Mouse (Mus musculus): ENCODE data around the gene Catip. TPM values are rescaled to one million over a fixed set of nuclear protein-coding genes. Genes with fewer than 3 reads are reported as not detected.

The Catip gene
- polyA plus RNA-seq, 1 experiment from 2014 or later, result 2.2 TPM

DNA sequence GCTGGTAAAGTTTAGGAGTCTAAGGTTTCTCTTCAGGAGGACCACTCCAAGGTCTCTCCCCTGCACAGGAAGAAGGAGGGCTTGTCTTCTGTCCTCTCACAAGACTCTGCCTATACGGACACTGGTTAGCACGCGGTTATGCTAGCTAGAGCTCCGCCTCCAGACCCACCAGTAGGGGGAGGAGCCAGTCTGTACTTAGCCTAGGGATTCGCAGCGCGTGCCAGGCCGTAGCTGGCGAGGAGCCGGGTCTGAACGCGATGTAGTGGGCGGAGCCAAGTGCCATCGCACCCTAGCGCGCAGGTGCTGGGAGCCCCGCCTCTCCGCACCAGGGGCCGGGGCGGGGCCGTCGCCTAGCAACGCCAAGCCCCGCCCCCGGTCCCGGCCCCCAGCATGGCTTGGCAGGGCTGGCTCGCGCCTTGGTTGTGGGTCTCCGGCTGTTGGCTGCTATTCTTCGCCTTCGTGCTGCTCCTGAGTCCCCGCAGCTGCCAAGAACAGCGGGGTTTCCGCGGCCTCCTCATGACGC, 29.6 kb upstream of the Catip start:
- Histone ChIP-seq H3K4me2 (ENCODE audit: low read length) (peak overlapping the region; percentile 71), H3K9ac (ENCODE audit: low read depth, low read length) (peak overlapping the region; percentile 67), H3K4me3 (ENCODE audit: low read length) (peak overlapping the region; percentile 53), H3K27ac (ENCODE audit: low read depth, low read length) (peak overlapping the region; percentile 84), H3K4me1 (ENCODE audit: control insufficient read depth, insufficient read depth, low read depth, low read length) (peaks cover 17% of the 10 kb centered on the region), H3K27me3 (replicated peaks; ENCODE audit: control insufficient read depth, insufficient read depth, low read length) (no peaks in the 10 kb centered on the region), H3K36me3 (ENCODE audit: control insufficient read depth, insufficient read depth, low read length) (no peaks in the 10 kb centered on the region; the same call in 1 of the 2 replicates), H3K9me3 (ENCODE audit: control insufficient read depth, low read length) (no peaks in the 10 kb centered on the region)
- ATAC-seq, result peak; percentile 96
- WGBS, result 0% methylated on average over 33 of the region's 36 CpGs

GRCm38 (mm10) chr1:74332930-74333329, 29.0 kb upstream of the Catip start:
- H3K27me3 ChIP-seq (replicated peaks; ENCODE audit: control insufficient read depth, insufficient read depth, low read length), result no peaks in the 10 kb centered on the region
- peak overlapping the region; percentile 67 for H3K9ac ChIP-seq (ENCODE audit: low read depth, low read length)
- H3K9me3 ChIP-seq (ENCODE audit: control insufficient read depth, low read length), result no peaks in the 10 kb centered on the region
- H3K4me1 ChIP-seq (ENCODE audit: control insufficient read depth, insufficient read depth, low read depth, low read length), result peaks cover 17% of the 10 kb centered on the region
- no peaks in the 10 kb centered on the region; the same call in 1 of the 2 replicates for H3K36me3 ChIP-seq (ENCODE audit: control insufficient read depth, insufficient read depth, low read length)
- peak overlapping the region; percentile 84 for H3K27ac ChIP-seq (ENCODE audit: low read depth, low read length)
- WGBS, result 4% methylated on average over 8 of the region's 9 CpGs
- ATAC-seq, result peak; percentile 6
- H3K4me2 ChIP-seq (ENCODE audit: low read length), result peak overlapping the region; percentile 71
- peak overlapping the region; percentile 53 for H3K4me3 ChIP-seq (ENCODE audit: low read length)

GRCm38 (mm10) chr1:74334607-74335006, 27.3 kb upstream of the Catip start:
- Histone ChIP-seq H3K36me3 (ENCODE audit: control insufficient read depth, insufficient read depth, low read length) (no peaks in the 10 kb centered on the region; the same call in 1 of the 2 replicates), H3K4me2 (ENCODE audit: low read length) (no peak overlapping the region), H3K4me3 (ENCODE audit: low read length) (no peak overlapping the region), H3K27ac (ENCODE audit: low read depth, low read length) (no peak overlapping the region), H3K27me3 (replicated peaks; ENCODE audit: control insufficient read depth, insufficient read depth, low read length) (no peaks in the 10 kb centered on the region), H3K9ac (ENCODE audit: low read depth, low read length) (no peak overlapping the region), H3K9me3 (ENCODE audit: control insufficient read depth, low read length) (no peaks in the 10 kb centered on the region), H3K4me1 (ENCODE audit: control insufficient read depth, insufficient read depth, low read depth, low read length) (peaks cover 17% of the 10 kb centered on the region)
- no peak for ATAC-seq
- WGBS, result 71% methylated on average over 3 of the region's 3 CpGs

- no peaks in the 10 kb centered on the region; the same call in 1 of the 2 replicates for H3K36me3 ChIP-seq (ENCODE audit: control insufficient read depth, insufficient read depth, low read length)
- H3K4me3 ChIP-seq (ENCODE audit: low read length), result no peak overlapping the region
- no peaks in the 10 kb centered on the region for H3K9me3 ChIP-seq (ENCODE audit: control insufficient read depth, low read length)
- no peaks in the 10 kb centered on the region for H3K27me3 ChIP-seq (replicated peaks; ENCODE audit: control insufficient read depth, insufficient read depth, low read length)
- H3K4me2 ChIP-seq (ENCODE audit: low read length), result no peak overlapping the region
- ATAC-seq, result no peak
- no peak overlapping the region for H3K9ac ChIP-seq (ENCODE audit: low read depth, low read length)
- WGBS, result 55% methylated on average over 4 of the region's 4 CpGs
- H3K27ac ChIP-seq (ENCODE audit: low read depth, low read length), result no peak overlapping the region
- H3K4me1 ChIP-seq (ENCODE audit: control insufficient read depth, insufficient read depth, low read depth, low read length), result peaks cover 15% of the 10 kb centered on the region
These were observed 26.9 kb upstream of the Catip start for GRCm38 (mm10) chr1:74335033-74335432.

DNA sequence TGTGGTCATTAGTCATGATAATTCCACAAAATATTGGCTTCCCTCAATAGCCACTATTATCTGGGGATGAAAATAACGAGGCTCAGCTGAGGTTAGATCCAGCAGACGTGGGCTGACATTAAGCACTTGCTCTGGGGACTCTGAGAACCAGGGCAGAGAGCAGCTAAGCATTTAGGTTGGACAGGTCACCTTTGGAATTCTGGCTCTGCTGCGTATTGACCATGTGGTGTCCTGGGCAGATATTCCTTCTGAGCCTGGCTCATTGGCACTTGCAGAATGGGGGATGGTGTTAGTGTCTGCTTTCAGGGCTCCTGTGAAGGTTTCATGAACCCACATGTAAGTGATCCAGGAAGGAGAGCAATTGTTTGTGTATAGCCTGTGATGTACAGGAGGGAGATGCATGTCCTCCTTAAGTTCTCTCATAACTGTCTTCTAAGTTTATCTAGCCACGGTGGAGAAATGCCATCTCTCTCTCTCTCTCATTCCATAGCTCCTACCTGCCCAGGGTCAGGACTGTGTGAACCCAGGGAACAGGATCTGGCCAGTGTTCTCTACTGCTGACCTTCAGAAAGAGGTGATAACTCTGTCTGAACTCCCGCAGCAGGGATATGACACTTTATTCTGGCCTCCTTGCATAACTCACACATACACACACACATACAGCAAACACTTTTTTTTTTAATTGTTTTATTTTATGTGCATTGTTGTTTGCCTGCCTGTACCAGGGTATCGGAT, 26.3 kb upstream of the Catip start:
- Histone ChIP-seq H3K27me3 (replicated peaks; ENCODE audit: control insufficient read depth, insufficient read depth, low read length) (no peaks in the 10 kb centered on the region), H3K4me1 (ENCODE audit: control insufficient read depth, insufficient read depth, low read depth, low read length) (peaks cover 14% of the 10 kb centered on the region), H3K4me3 (ENCODE audit: low read length) (no peak overlapping the region), H3K27ac (ENCODE audit: low read depth, low read length) (no peak overlapping the region), H3K9me3 (ENCODE audit: control insufficient read depth, low read length) (no peaks in the 10 kb centered on the region), H3K36me3 (ENCODE audit: control insufficient read depth, insufficient read depth, low read length) (no peaks in the 10 kb centered on the region), H3K9ac (ENCODE audit: low read depth, low read length) (no peak overlapping the region), H3K4me2 (ENCODE audit: low read length) (no peak overlapping the region)
- 79% methylated on average over 6 of the region's 6 CpGs for WGBS
- ATAC-seq, result no peak

DNA sequence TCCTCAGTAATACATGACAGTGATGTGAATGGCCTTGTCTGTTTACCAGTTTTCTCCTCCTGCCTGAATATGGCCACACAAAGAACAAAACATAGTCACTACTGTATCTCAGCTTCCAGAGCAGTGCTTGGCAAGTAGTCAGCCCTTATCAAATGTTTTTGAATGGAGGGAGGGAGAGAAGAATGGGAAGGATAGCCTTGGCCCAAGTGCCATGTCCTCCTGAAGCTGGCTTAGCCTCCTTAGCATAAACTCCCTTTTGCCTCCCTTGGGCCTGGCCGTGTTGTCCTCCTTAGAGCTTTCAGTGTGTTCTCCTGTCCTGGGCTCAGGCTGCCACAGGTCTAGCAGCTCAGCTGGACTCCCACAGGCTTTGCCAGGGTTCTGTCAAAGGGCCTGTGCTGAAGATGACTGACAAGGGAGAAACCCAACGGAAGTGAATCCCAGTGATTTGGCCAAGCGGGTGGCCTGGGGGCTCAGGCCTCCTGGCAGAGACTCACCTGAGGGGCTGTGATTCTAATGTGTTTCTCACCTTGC, 24.6 kb upstream of the Catip start:
- Histone ChIP-seq H3K36me3 (ENCODE audit: control insufficient read depth, insufficient read depth, low read length) (no peaks in the 10 kb centered on the region), H3K4me2 (ENCODE audit: low read length) (no peak overlapping the region), H3K27ac (ENCODE audit: low read depth, low read length) (no peak overlapping the region), H3K9ac (ENCODE audit: low read depth, low read length) (0 out of 2 replicates have a peak overlapping the region, but pooled peaks have one; percentile 5), H3K4me3 (ENCODE audit: low read length) (no peak overlapping the region), H3K9me3 (ENCODE audit: control insufficient read depth, low read length) (no peaks in the 10 kb centered on the region), H3K27me3 (replicated peaks; ENCODE audit: control insufficient read depth, insufficient read depth, low read length) (no peaks in the 10 kb centered on the region), H3K4me1 (ENCODE audit: control insufficient read depth, insufficient read depth, low read depth, low read length) (peaks cover 8% of the 10 kb centered on the region)
- no peak for ATAC-seq
- WGBS, result 66% methylated on average over 3 of the region's 3 CpGs

DNA sequence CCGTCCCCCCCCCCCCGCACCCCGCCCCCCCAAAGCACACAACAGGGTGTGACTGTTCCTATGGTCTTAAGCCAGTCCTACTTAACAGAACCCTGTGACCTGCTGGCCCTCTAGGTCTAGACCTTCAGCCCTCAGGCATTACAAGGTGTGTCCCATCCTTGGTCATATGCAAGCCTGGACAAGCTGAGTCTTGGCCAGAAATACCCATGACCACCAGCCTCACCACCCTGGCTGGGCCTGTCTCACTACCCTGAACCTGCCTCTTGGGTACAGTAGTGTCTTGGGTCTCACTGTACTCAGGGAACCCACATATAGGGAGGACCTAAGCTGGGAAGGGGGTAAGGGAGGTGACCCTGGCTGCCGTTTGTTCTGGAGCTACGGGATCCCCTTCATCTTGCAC, 23.9 kb upstream of the Catip start:
- H3K9me3 ChIP-seq (ENCODE audit: control insufficient read depth, low read length), result no peaks in the 10 kb centered on the region
- no peak for ATAC-seq
- H3K4me1 ChIP-seq (ENCODE audit: control insufficient read depth, insufficient read depth, low read depth, low read length), result peaks cover 9% of the 10 kb centered on the region
- no peak overlapping the region for H3K4me3 ChIP-seq (ENCODE audit: low read length)
- H3K27ac ChIP-seq (ENCODE audit: low read depth, low read length), result no peak overlapping the region
- no peak overlapping the region for H3K9ac ChIP-seq (ENCODE audit: low read depth, low read length)
- 89% methylated on average over 5 of the region's 5 CpGs for WGBS
- no peak overlapping the region for H3K4me2 ChIP-seq (ENCODE audit: low read length)
- no peaks in the 10 kb centered on the region for H3K36me3 ChIP-seq (ENCODE audit: control insufficient read depth, insufficient read depth, low read length)
- no peaks in the 10 kb centered on the region for H3K27me3 ChIP-seq (replicated peaks; ENCODE audit: control insufficient read depth, insufficient read depth, low read length)

GRCm38 (mm10) chr1:74338626-74339025, 23.3 kb upstream of the Catip start:
- no peak overlapping the region for H3K4me2 ChIP-seq (ENCODE audit: low read length)
- no peak for ATAC-seq
- no peaks in the 10 kb centered on the region for H3K27me3 ChIP-seq (replicated peaks; ENCODE audit: control insufficient read depth, insufficient read depth, low read length)
- no peak overlapping the region for H3K4me3 ChIP-seq (ENCODE audit: low read length)
- 83% methylated on average over 4 of the region's 4 CpGs for WGBS
- H3K27ac ChIP-seq (ENCODE audit: low read depth, low read length), result no peak overlapping the region
- no peaks in the 10 kb centered on the region for H3K9me3 ChIP-seq (ENCODE audit: control insufficient read depth, low read length)
- no peak overlapping the region for H3K9ac ChIP-seq (ENCODE audit: low read depth, low read length)
- H3K36me3 ChIP-seq (ENCODE audit: control insufficient read depth, insufficient read depth, low read length), result no peaks in the 10 kb centered on the region
- H3K4me1 ChIP-seq (ENCODE audit: control insufficient read depth, insufficient read depth, low read depth, low read length), result peaks cover 3% of the 10 kb centered on the region

- Histone ChIP-seq H3K27ac (ENCODE audit: low read depth, low read length) (no peak overlapping the region), H3K4me1 (ENCODE audit: control insufficient read depth, insufficient read depth, low read depth, low read length) (peaks cover 3% of the 10 kb centered on the region; the same call in 1 of the 2 replicates), H3K9me3 (ENCODE audit: control insufficient read depth, low read length) (no peaks in the 10 kb centered on the region), H3K4me3 (ENCODE audit: low read length) (no peak overlapping the region), H3K36me3 (ENCODE audit: control insufficient read depth, insufficient read depth, low read length) (no peaks in the 10 kb centered on the region), H3K4me2 (ENCODE audit: low read length) (no peak overlapping the region), H3K27me3 (replicated peaks; ENCODE audit: control insufficient read depth, insufficient read depth, low read length) (no peaks in the 10 kb centered on the region), H3K9ac (ENCODE audit: low read depth, low read length) (no peak overlapping the region)
- 89% methylated on average over 9 of the region's 9 CpGs for WGBS
- ATAC-seq, result no peak
These were observed 22.0 kb upstream of the Catip start for GRCm38 (mm10) chr1:74339917-74340316.

Data from hindbrain, embryonic 16.5 days (tissue).